Mouse (Mus musculus): ENCODE data around the gene Tctn1.
A peak's percentile ranks its signal among the peaks of the same experiment; 100 is the strongest.

The Tctn1 gene

DNA sequence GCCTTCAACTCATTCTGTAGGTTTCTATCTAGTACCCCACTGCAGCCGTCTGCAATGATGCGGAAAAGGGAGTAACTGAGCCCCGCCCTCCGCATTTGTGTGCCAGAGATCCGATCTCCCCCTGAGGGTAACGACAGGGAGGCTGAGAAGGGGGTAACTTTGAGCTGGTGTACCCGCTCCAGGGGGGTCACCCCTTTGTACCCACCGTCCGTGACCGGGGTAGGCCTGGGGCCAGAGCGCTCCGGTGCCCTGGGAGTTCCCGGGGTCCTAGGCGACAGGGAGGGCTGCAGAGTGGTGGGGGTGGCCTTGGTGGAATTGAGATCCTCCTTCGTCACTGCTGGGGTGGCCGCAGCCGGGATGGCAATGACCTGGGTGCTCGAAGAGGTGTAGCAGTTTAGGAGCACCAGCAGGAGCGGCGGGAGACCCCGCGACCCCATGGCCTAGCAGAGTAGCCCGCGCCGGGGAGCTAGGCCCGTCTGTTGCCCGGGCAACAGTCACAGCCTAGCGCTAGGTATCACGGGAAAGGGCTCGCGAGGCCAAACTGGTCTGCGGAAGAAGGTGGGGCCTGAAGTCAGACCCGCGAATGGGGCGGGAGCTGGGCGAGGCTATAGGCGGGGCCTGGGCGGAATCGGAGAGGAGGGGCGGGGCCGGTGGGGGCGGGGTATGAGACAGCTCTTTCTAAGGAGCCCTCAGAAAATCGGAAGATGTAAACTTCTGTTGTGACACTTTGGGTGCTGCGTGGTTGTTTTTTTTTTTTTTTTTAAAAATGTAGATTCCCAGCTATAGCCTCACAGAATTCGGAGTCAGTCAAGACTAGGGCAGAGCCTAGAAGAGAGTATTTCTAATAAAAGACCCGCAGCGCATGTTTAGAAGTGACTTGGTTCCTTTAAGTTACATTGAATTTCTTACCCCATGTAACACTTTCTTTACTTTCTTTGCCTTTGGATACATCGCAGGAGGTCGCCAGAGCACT, at the start of gene Tctn1:
Tctn1 (minus strand) TSS at position 528 of the 973 bp plus-strand sequence.
- peak; percentile 91 for DNase-seq (ENCODE audit: extremely low read depth, insufficient read length, low spot score)

DNA sequence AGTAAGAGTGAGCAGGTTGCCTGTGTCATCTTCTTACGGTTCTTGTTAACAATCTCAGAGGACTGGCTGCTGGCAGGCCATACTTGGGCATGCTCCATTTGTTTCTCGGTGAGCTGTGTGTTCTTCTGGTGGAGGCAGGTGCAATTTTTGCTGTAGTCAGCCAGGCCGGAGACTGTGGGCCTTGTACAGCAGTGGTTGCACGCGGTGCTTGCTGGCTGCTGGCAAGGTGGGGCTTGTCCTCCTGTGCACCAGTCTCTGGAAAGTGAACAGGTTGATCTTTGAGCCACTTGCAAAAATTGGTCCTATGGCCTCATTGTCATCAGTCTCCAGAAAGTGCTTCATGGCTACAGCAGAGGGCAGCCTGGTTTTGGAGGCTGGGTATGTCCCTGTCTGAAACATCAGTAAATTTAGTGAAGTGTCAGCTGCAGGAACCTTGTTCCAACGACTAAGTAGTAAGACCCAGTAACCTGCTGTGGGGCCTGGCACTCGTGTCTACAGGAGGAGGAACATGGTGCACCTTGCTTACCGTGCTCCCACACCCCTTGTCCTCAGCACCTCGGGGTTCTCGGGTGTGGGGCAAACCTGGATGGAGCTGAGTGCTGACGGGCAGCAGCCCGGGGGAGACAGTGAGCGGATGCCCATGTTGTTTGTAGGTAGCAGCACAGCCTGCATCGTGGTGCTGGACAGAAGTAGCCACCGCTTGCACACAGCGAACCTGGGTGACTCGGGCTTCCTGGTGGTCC, 48.9 kb upstream of the Tctn1 start:
- DNase-seq (ENCODE audit: extremely low read depth, insufficient read length, low spot score): no peak

DNA sequence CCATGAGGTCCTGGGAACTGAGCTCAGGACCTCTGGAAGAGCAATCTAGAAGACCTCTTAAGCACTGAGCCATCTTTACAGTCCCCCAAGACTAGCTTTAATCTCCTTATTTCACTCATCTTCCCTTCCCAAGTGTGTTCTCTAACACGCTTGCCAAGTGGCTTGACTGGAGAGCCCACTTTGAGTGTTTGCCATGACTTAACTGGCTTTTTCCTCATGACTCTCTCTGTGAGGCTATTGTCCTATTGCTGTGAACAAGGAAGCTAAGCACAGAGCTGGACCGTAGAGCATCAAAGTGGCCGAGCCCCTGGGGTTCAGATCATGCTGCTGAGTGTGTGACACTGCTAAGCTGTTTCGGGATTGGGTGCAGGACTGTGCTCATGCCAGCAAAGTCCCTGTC, 48.1 kb upstream of the Tctn1 start:
- DNase-seq (ENCODE audit: extremely low read depth, insufficient read length, low spot score): no peak

DNA sequence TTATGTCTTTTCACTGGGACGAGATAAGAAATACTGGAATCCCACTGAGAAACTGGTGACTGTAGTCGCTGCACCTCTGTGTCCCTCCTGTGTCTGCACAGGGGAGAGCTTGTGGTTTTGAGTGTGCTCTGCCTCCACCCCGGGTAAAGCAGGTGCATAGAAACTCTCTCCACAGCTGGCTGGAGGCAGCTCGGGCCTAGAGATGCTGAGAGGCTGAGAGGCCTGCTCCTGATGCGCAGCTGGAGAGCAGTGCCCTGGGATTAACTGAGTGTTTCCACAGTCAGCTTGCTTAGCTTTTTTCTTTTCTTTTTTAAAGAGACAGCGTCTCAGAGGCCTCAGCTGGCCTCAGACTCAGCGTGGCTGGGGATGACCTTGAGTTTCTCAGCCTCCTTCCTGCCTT, 47.4 kb upstream of the Tctn1 start:
- DNase-seq (ENCODE audit: extremely low read depth, insufficient read length, low spot score): no peak

DNA sequence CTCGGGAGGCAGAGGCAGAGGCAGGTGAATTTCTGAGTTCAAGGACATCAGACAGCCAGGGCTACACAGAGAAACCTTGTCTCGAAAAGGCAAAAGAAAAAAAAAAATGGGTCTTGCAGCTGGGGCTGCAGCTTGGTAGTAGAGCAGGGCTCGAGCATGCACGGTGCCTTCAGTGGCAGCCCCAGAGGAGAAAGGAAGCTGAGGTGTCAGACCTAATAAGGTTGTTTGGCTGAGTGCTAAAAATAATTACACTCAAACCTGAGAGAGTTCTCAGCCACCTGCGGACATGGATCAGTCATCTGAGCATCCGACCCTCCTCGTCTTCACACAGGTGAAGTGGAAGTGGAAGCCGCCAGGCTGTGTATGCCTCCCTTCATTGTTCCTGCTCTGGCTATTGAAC, 46.4 kb upstream of the Tctn1 start:
- no peak for DNase-seq (ENCODE audit: extremely low read depth, insufficient read length, low spot score)

DNA sequence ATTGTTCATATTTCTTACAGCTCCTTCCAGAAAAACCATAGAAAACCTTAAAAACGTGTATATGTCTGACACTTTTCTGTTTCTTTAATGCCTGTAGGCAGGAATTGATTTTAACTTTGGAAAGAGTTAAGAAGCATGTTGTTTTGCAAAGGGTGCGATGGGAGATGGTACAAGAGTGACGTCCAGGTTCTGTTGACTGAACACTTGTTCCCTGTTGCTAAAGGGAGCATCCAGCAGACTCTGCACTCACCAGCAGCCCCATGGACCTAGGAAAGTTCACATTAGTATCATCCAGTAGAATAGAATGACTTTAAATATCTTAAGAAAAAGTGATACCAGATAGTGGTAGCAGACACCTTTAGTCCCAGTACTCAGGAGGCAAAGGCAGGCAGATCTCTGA, 42.3 kb upstream of the Tctn1 start:
- DNase-seq (ENCODE audit: extremely low read depth, insufficient read length, low spot score): no peak

DNA sequence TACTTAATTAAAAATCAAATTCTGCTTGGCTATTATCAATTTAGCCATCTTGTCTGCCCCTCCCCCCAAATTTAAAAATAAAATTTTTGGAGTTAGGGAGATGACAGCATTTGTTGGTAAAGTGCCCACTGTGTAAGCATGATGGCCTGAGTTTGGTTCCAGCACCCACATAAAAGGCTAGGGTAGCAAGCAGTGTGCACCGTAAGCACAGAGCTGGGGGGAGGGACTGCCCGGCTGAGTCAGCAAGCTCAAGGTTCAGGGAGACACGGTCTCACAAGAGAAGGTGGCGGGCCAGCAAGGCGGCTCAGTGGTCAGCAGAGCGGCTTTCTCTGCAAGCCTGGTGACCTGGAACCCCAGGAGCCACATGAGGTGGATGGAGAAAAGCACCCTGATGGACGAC, 41.2 kb upstream of the Tctn1 start:
- DNase-seq (ENCODE audit: extremely low read depth, insufficient read length, low spot score): peak; percentile 47

DNA sequence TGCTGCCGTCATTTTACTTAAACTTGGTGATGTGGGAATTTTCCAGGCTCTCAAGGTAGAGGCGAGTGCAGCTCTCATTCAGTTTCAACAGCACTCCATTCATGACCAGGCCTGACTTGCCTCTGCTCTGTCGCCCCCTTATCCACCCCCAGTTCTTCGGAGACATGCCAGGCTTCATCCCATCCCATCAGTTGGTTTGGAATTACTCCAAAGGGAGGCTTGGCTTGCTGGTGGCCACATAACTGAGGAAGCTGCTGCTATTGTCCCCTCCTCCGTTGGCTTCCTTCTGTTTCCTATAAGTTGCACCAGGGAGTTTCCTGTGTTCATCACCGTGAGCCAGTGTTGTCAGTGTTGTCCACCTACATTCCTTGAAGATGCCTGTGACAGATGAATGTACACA, 40.3 kb upstream of the Tctn1 start:
- DNase-seq (ENCODE audit: extremely low read depth, insufficient read length, low spot score): no peak

DNA sequence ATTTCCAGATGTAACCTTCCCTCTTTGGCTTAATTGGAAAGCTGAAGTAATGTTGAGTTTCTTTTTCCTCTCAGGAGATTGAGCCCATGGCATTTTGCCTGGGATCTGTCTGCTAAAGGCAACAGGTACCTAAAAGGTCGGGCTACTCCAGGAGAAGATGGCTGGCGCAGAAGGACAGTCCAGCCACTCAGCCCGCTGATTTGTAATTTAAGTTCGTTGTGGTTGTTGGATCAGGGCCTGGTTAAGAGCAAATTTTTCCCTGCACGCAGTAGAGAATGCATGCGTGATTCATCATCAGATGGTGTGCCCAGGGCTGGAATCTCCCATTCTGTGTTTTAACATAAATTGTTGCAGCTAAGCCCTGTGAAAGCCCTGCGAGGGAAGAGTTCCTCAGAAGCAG, 39.7 kb upstream of the Tctn1 start:
- peak; percentile 71 for DNase-seq (ENCODE audit: extremely low read depth, insufficient read length, low spot score)

DNA sequence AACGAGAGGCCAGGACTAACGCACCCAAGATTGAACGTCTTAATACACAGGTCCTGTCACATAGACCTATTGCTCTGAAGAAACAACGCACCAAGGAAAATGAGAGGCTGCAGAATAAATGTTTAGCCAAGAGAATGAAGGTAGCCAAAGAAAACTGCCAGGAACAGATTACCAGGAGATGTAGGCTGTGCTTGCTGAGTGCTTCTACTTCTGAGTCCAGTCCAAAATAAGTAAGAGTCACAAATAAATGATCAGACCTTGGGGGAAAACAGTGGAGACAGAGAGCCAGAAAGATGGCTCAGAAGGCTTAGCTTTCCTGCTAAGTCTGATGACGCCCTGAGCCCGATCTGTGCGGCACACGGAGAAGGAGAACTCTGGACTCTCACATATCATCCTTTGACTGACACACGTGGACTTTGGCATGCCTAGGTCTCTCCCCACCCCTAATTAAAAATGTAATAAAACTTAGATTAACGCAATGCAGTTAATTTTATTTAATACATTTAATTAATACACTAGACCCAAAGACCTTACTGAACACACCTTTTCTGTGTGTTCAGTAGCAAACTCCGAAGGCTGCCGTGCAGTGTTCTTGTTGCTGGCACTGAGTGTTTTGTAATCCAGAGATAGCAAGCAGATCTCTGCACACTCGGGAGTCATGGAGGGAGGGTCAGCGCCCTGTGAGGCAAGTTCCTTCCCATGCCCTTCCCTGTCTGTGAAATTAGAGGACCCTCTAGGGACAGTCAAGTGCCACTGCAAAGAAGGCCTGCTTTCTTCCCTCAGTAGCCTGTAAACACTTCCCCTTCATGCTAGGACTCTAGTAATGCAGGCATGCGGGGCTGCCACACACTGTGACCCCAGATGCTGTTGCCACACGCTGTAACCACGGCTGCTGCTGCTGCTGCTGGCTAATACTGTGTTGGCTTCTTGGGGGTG, 38.8 kb upstream of the Tctn1 start:
- DNase-seq (ENCODE audit: extremely low read depth, insufficient read length, low spot score): peak; percentile 39

DNA sequence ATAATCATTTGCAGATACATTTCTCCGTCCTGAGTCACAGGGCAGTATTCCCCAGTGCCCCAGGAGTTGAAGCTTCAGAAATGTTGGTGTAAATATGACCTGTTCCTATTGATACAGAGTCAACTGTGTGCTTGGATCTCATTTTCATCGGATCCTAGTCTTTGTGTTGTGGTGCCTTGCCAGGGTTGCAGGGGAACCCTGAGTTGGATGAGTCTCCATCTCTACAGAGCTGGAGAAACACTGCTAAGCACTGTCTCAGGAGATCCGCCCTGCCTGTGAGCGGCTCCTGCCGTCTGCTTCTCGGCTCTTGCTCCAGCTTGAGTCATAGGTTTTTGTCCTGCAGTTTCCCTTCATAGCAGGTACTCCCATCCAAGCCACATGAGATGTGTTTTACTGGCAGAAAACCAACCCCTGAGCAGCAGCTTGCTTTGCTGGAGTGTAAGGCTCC, 35.8 kb upstream of the Tctn1 start:
- peak; percentile 73 for DNase-seq (ENCODE audit: extremely low read depth, insufficient read length, low spot score)

DNA sequence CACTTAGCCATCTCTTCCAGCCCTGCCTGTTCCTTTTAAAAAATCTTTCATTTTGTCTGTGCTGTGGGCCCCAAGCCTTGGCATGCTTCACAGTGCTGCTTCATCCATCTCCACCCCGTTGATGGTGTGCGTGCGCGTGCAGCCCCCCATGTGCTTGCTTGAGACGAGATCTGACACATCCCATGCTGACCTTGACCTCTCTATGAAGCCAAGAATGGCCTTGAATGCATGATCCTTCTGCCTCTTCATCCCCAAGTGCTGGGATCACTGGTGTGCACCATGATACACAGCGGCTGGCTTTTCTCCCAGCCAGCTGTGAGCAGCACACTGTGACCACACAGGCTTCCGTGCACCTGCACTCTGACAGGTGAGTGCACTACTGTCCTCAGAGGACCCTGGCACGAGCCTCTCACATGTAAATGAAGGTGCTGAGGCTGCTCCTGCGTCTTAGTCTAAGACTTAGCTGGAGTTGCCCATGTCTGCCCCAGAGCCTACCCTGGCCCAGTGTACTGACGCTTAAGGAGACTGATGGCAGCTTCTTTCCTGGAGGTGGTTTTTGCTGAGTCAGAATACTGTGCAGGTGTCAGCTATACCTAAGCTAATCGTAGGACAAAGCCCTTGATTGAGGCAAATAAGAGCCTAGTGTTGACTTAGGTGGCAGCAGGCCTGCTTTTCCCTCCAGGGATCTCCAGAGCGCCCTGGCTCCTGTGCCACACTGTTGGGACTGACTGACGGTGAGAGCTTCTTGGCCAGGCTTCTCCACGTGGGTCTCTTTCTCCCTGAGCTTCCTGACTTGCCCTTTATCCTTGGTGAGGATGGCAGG, 31.1 kb upstream of the Tctn1 start:
- DNase-seq (ENCODE audit: extremely low read depth, insufficient read length, low spot score): no peak

DNA sequence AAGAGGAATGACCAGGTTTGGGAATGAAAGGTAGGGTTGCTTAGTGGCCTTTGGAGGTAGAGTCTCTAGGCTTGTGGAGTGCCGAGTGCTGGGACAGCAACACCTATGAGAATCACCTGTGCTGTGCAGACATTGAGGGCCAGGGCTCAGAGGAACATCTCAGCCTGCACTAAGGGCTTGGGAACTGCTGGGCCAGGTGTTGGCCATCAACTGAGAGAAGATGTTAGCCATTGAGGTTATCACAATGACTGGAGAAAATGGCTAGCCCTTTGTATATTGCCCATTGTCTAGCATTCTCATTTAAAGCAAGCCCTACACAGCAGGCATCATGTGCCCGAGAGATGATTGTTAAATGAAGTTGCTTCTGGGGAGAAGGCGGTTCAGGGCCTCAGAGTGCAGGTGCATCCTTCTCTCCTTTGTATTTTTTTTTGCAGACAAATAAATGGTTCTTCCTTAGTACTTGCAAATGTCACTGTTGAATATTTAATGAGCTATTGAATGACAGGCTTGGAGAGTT, 30.0 kb upstream of the Tctn1 start:
- no peak for DNase-seq (ENCODE audit: extremely low read depth, insufficient read length, low spot score)

DNA sequence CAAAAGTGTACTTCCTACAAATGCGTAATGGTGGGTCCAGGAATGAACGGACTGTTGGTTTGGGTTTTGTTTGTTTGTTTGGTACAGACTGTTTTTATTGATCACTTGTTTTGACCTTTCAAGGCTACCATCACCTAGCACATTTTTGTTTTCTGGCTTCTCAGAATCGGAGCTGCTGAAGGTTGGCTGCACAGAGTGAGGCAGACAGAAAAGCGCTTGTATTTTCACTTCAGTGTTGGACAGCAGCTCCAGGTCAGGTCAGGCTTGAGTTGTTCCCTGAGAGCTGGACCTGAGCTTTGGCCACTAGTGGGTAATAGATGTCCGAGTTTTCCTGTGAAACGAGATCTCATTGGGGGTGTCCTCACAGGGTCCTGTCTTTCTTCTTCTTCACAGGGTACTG, 28.9 kb upstream of the Tctn1 start:
- no peak for DNase-seq (ENCODE audit: extremely low read depth, insufficient read length, low spot score)

DNA sequence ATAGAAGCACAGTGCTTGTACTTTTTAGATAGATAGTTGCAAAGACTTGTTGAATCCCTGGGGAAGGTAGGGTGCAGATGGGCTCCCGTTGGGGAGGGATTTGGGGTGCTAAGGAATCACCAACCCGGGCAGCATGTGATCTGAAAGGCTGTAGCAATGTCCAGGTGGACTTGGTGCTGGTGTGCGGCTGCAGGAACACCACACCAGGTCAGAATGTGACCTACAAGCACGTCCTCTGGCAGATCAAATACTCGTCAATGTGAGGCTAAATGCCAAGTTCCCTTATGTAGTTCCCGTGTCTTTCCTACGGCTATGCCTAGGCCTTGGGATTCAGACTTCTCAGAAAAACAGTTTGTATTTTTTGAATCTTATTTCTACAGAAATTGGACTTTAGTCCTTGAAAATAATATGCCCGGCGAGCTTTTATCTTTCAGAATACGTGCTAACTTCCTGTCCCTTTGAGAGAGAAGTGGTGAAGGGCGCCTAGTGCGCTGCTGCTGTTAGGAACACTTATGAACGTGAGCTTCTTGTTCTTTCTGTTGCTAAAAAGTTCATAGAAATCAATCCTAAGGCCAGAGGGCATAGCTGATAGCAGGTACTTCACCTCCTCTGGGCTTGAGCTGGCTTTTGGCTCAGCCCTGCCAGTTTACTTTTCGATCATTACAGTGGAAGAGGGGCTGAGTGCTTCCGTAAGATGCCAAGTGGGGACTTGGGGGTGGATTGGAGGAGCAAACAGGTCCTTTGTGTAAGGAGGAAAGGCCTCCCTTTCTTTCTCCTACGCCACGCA, 27.5 kb upstream of the Tctn1 start:
- DNase-seq (ENCODE audit: extremely low read depth, insufficient read length, low spot score): no peak

DNA sequence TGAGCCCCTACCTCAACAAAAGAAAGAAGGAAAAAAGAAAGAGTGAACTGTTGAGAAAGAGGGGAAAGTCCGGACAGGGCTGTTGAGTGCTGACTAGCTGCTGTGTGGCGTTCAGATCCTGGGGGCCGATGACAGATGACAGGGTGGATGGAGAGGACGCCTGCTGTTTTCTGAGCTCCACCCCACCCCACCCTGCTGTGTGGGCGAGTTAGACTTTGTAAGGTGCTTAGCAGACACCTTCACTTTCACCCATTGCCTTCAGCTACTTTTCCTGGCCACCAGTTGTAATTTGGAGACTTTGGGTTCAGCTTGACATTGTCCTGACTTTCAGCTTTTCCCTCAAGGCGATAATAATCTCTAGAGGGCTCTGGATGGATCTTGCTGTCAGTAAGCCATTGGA, 26.9 kb upstream of the Tctn1 start:
- DNase-seq (ENCODE audit: extremely low read depth, insufficient read length, low spot score): no peak

DNA sequence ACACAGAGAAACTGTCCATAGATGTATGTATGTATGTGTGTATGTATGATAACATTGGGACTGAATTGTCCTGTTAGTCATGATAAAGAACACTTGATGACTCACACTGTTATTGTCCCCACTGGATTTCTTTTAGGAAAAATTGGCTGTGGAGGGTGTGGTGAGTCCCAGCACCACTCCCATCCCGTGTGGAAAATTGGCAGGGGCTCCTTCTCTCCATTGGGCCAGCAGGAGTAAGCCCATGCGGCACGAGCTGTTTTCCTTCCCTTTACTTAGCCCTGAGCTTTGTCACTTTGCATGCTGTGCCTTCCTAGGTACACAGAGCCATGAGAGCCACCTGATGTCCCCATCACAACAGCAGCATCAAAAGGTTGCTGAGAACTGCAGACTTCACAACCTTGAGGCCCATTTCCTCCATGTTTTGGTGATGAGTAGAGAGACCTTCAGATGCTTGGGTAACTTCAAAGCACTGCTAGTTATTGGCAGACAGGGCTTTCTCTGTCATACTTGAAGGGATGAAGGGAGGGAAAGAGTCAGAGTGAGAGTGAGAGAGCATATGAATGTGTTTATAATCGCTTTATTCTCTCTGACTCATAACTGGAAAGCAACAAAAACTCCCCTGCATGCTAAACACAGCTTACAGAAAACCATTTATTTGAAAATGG, 24.0 kb upstream of the Tctn1 start:
- no peak for DNase-seq (ENCODE audit: extremely low read depth, insufficient read length, low spot score)

DNA sequence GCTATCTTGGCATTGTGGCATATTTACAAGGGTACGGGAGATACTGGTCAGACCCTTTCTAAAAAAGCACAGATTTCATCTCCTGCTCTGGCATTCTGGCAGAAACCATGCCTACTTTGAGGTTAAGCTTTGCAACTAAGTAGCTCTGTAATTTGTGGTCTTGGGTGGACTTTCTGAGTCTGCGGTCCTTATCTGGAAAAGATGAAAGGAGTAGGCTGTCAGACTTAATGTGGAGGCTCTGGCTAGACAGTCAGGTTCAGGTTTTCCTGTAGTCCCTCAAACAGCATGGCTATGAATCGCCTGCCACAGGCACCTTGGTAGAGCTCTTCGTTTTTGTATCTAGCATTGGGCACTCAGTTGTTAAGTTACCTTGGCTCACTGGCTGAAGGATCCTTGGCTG, 22.8 kb upstream of the Tctn1 start:
- no peak for DNase-seq (ENCODE audit: extremely low read depth, insufficient read length, low spot score)
